Mouse (Mus musculus) ovary, postnatal 10 days (tissue): ENCODE measurements around the gene Sept11.

Experiments
- DNase-seq: peaks from one replicate; pipeline ENCODE4 v3.0.0; 2022; ENCODE audit warnings: low spot score

The Sept11 gene

DNA sequence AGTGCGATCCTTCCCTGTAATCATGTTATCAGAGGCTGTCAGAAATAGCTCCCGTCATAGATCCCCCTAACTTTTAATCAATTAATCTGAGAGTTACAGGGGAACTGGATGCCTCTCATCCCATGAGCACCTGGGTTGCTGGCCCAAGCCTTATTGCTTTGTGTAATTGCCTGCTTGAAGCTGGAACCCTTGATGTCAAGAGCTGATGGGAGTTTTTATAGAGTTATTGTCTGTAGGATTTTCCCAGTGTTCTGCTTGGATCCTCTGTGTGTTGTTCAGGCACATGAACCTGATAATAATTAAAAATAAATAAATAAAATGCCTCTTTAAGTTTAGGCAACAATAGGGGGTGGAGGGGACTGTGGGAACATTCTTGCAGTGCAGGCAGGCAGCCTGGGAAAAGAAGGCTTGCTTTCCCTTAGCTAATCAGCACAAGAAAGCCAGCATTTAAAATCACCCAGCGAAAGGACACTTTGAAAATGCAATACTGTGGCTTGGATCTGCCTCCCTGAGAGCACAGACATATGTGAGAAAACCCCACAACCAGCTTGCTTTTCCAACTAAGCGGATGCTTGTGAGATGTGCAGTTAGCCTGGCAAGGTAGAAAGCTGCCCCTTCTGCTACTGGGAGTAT is 33.8 kb downstream of the Sept11 start:
- DNase-seq = no peak

GRCm38 (mm10) chr5:93127722-93128121 is 34.5 kb downstream of the Sept11 start:
- no peak for DNase-seq

- DNase-seq = no peak
These were observed 35.5 kb downstream of the Sept11 start for GRCm38 (mm10) chr5:93128765-93129164.

DNA sequence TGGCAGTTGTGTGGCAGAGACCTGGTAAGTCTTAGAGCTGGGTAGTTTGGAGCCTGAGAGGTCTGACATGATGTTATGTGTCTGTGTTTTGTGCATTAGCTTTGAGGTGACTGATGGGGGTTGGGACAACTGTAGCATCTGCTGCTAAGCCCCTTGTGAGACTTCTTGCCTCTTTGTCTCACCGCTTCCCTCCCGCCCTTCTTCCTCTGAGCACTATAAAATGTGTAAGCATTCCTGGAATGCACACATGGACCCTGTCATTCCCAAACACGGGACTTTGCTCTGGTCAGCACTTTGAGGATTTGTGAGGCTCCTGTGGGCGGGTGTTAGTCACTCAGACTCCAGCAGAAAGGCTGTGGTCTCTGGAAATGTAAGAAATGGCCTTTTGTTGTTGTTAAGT is 36.7 kb downstream of the Sept11 start:
- DNase-seq = no peak

GRCm38 (mm10) chr5:93131401-93131800 is 38.2 kb downstream of the Sept11 start:
- no peak for DNase-seq

DNA sequence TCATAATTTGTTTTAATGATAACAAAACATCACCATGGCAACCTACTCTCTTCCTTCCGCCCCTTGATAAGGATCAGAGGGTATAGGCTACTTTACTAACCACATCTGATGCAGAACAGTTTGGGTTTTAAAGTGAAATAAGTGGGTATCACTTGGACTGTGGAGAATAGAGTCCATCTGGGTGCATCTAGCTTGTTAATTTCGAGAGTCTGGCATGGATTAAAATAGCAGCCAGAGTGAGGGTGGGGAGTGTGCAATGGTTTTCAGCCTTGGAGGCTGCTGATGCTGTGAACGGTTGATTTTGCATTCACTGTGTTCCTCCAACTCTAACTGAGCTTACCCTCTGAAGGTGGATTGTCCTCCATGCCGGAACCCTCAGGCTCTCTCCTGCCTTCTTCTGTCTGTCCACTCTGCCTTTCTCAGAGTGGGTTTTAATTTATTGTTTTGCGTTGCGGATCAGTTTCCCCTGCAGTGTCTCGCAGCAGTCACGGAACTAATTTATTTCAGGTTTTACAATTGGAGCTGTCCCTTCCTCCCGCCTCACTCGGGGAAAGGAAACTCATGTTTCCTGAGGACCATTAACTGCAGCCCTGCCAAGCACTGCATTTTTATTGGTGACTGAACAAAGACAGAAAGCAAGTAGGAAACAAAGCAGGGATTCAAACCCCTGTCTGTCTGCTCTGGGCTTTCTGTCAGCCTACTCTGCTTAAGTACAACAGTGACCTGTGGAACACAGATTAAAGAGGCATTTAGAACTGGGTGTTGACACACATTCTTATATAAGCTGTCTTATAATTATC is 40.4 kb downstream of the Sept11 start:
- DNase-seq = no peak

DNA sequence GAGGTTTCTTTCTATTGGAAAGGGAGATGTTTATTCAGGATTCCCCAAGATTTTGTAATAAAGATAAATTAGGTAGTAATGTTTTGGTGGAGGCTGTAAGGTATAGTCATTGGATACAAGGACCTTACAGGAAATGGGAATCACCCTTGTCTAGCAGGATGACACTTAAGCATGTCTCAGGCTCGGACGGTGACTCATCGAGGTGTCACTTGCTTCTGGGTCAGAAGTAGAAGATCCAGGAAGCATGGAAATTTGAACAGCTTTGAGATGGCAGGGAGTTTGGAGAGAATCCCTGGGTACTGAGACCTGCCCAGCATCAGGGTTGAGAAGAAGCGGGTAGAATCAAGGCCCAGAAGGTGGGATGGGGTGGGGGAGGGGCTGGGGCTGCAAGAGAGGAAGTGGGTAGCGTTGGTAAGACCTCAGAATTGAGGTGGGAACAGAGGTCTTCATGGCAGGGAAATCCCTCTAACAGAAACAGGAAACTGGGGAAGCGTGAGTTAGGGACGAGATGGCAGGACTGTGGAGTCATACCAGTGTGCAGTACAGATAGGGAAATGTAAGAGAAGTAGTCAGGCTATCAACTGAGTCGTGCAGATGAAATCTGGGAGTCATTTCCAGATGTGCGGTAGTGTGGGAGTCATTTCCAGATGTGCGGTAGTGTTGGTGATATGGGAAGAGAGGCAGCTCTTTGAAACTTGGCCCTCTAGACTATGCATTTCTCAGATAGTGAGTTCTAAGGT is 42.3 kb downstream of the Sept11 start:
- no peak for DNase-seq

- no peak for DNase-seq
These were observed 43.8 kb downstream of the Sept11 start for GRCm38 (mm10) chr5:93136956-93137586.

DNA sequence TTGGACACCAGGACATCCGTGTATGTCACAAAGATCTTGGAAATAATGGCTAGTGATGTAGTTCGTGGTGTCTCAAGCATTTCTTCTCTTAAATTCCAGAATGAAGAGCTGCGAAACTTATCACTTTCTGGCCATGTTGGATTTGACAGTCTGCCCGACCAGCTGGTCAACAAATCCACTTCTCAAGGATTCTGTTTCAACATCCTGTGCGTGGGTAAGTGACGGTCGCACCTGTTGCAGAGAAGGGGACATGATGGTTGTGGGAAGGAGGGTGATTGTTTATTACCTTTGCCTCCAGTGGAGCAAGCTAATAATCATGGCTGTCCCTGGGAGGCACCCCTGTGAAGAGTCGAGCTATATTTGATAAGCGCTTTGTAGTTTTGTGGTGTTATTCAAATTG is 46.1 kb downstream of the Sept11 start:
- DNase-seq = no peak

DNA sequence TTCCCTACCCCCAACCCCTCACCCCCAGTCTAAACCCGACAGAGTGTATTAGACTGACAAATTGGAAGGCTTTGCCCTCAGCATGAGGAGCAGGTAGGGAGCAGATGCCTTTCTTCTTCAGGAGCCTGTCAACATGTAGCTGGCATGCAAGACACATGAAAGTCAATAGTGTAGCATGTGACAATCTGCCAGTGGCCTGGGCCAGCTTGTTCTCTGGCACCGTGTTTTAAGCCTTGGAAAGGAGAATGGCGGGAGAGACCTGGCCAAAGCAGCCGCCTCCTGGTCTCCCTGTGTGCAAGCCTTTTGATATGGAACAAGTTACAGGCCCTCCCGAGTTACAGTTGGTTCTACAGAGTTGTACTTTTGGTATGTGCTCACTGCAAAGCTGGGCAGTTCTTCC is 47.5 kb downstream of the Sept11 start:
- DNase-seq = no peak

DNA sequence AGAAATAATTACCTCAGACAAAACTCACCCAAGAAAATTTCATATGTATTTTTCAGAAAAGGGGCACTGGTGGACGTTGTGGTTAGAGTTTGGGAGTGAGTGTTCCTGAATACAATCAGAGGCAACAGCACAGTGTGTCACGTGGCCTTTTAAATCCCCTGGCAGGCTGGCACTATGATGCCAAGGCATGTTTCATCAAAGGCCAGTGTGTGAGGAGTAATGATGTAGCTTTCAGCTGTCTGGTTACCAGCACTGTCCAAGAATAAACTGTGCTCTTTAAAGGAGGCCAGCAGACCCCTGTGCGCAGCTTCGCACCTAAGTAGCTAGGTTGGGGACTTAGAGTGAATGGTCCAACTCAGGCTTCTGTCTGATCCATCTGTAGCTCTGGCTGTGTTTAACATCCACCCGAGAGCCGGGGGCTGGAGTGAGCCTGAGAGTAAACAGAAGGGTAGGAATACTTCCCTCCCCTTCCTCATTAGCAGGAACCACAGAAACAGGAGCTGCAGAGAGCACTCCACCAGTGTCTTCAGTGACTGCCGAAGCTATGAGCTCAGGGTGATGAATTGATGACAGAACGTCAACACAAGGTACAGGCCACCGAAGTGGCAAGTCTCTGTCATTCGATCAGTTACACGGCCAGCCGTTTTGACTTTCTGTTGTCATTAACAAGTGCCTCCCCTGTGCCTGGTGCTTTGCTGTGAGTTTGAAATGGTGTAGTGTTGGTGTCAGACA is 50.3 kb downstream of the Sept11 start:
- DNase-seq = no peak

GRCm38 (mm10) chr5:93144874-93145273 is 51.6 kb downstream of the Sept11 start:
- DNase-seq = no peak

DNA sequence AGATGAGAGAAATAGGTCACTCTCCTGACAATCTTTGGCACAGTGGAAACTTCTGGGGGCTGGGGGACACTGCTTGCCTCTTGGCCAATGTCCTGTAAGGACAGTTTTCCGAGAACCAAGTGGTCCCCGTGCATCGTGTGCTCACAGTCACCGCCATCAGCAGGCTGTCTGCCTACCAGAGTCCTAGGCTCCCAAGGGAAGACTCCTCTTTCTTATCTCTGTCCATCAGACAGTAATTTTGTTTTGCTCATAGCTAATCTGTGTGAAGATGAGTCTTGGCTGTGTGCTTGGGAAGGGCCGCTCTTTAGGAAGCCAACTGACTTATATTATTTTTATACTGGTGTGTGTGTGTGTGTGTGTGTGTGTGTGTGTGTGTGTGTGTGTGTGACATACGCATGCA is 52.3 kb downstream of the Sept11 start:
- DNase-seq = no peak

- DNase-seq = no peak
These were observed 56.9 kb downstream of the Sept11 start for GRCm38 (mm10) chr5:93149969-93150777.

DNA sequence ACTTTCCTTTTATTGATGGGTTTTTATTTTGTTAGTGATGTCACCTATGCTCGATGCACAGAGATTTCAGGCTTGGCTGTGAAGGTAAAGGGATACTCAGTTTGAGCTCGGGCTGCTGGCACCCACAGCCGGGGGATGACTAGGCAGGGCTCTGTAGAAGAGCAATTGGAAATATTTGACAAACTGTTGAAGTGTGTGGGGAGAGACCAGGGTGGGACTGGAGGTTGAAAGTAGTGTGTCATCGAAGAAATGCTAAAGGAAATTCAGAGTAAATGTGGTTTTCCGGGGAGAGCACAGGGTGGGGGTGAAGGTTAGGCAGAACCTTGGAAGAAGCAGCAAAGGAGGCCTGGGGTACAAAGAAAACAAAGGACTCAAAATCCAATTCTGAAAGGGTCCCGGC is 58.7 kb downstream of the Sept11 start:
- no peak for DNase-seq

- no peak for DNase-seq
These were observed 59.2 kb downstream of the Sept11 start for GRCm38 (mm10) chr5:93152451-93152850.

DNA sequence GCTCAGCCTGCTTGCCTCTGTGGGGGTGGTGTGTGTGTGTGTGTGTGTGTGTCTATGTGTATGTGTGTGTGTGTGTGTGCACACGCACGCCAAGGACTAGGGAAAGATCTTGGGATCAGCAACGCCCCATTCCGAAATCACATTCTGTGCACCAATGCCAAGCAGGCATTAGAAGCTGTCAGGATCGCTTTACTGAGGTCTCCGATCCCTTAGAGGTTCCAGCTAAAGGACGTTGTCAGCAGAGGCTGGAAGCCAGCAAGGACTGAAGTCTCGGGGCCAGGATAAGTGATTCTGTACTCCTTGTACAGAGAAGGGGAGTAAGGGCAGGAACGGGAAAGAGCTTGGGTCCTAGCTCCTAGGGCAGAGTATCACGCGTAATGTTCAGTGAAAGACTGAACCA is 61.2 kb downstream of the Sept11 start:
- no peak for DNase-seq

GRCm38 (mm10) chr5:93163541-93163940 is 70.3 kb downstream of the Sept11 start:
- DNase-seq = no peak

- no peak for DNase-seq
These were observed 74.8 kb downstream of the Sept11 start for GRCm38 (mm10) chr5:93167919-93168516.

DNA sequence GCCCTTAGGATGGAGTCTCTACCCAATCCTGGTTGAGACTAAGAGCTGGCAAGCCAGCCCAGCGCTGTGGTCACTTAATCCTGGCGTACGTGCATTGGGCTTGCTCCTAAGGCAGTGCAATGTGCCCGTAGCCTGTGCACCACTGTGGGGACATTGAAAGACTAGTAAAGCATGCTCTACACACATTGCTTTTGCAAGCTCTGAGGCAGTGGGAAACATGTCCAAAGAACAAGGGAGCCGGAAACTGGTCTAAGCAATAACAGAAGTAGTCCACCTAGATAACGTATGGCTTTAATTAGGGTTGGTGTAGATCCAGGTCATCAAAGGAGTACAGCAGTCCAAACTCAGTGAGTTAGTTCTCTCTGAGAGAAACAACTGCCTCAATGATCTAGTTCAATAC is 75.4 kb downstream of the Sept11 start:
- DNase-seq = no peak

- no peak for DNase-seq
These were observed 78.2 kb downstream of the Sept11 start for GRCm38 (mm10) chr5:93171420-93171819.
